Mouse (Mus musculus) midbrain, embryonic 14.5 days (tissue): ENCODE measurements around the gene Bcl7c. TPM values are rescaled to one million over a fixed set of nuclear protein-coding genes. Genes with fewer than 3 reads are reported as not detected.

Experiments
- ATAC-seq: fragments of 200-750 bp; cut with Nextera tagmentation; 2 replicates; pipeline ENCODE4 v1.8.0; 2017; ENCODE audit warnings: moderate number of reproducible peaks, moderate library complexity; ENCODE audit not compliant: low FRiP score, low TSS enrichment
- DNase-seq: peaks from one replicate; pipeline ENCODE4 v3.0.0-alpha.2; 2015
- H3K27ac ChIP-seq: fragments of 300-500 bp; sonication (generic); replicated peaks from 2 replicates; pipeline ENCODE4 v1.5.1; 2014; ENCODE audit warnings: mild to moderate bottlenecking, low read depth, low read length, moderate library complexity
- H3K27me3 ChIP-seq: fragments of 300-500 bp; sonication (generic); 2 replicates; pipeline ENCODE4 v1.6.1; 2014; ENCODE audit warnings: low read length, control low read depth, mixed read lengths; ENCODE audit not compliant: control insufficient read depth, insufficient read depth
- H3K36me3 ChIP-seq: fragments of 300-500 bp; sonication (generic); 2 replicates; pipeline ENCODE4 v1.6.1; 2014; ENCODE audit warnings: low read length, control low read depth; ENCODE audit not compliant: control insufficient read depth, insufficient read depth
- H3K4me1 ChIP-seq: fragments of 300-500 bp; sonication (generic); 2 replicates; pipeline ENCODE4 v1.6.1; 2014; ENCODE audit warnings: mild to moderate bottlenecking, antibody characterized with exemption, low read length, control low read depth; ENCODE audit not compliant: control insufficient read depth, insufficient read depth
- H3K4me2 ChIP-seq: fragments of 300-500 bp; sonication (generic); 2 replicates; pipeline ENCODE4 v1.6.1; 2014; ENCODE audit warnings: mild to moderate bottlenecking, low read length, moderate library complexity
- H3K4me3 ChIP-seq: fragments of 300-500 bp; sonication (generic); replicated peaks from 2 replicates; pipeline ENCODE4 v1.5.1; 2014; ENCODE audit warnings: low read depth, low read length
- H3K9ac ChIP-seq: fragments of 300-500 bp; sonication (generic); replicated peaks from 2 replicates; pipeline ENCODE4 v1.6.1; 2014; ENCODE audit warnings: mild to moderate bottlenecking, low read length, moderate library complexity
- H3K9me3 ChIP-seq: fragments of 300-500 bp; sonication (generic); 2 replicates; pipeline ENCODE4 v1.6.1; 2016; ENCODE audit warnings: low read length, control low read depth, mixed read lengths; ENCODE audit not compliant: control insufficient read depth
- WGBS: fragments of 180-500 bp; shearing (Covaris S2); extraction: QIAGEN DNeasy Blood & Tissue Kit; methylation state at CpG from one replicate; pipeline ENCODE4 v1.1.7; 2014; 5-methylcytosine and 5-hydroxymethylcytosine counted together
- polyA plus RNA-seq: library from polyadenylated mRNA; unstranded; fragments of >200 nt; fragmentation: Nextera tagmentation; extraction: Ambion mirVana; gene quantifications from 2 replicates; pipeline ENCODE4 v1.2.1, GENCODE M21; 2014

The Bcl7c gene
- polyA plus RNA-seq, 1 experiment from 2014 or later, result 54.0 TPM

- peaks cover 19% of the 10 kb centered on the region for H3K36me3 ChIP-seq
- DNase-seq (no peak), ATAC-seq (no peak)
- 81% methylated on average over 5 of the region's 5 CpGs for WGBS
- no peaks in the 10 kb centered on the region for H3K27me3 ChIP-seq
- peak overlapping the region; percentile 69 for H3K4me2 ChIP-seq
- H3K9me3 ChIP-seq, result no peaks in the 10 kb centered on the region
- peaks cover 18% of the 10 kb centered on the region for H3K4me1 ChIP-seq
- H3K9ac ChIP-seq, result no peak overlapping the region; the same call in 1 of the 2 replicates
- peak overlapping the region; percentile 78 for H3K4me3 ChIP-seq
- H3K27ac ChIP-seq, result peak overlapping the region; percentile 95; the same call in 1 of the 2 replicates
Observed at GRCm38 (mm10) chr7:127709261-127709979, 687 bp upstream of the Bcl7c start.

- DNase-seq (no peak), ATAC-seq (no peak)
- peaks cover 18% of the 10 kb centered on the region for H3K4me1 ChIP-seq
- no peaks in the 10 kb centered on the region for H3K9me3 ChIP-seq
- peak overlapping the region; percentile 90 for H3K9ac ChIP-seq
- H3K4me2 ChIP-seq, result peak overlapping the region; percentile 69
- WGBS, result under 1% methylated on average over 5 of the region's 5 CpGs
- peak overlapping the region; percentile 78 for H3K4me3 ChIP-seq
- H3K36me3 ChIP-seq, result peaks cover 33% of the 10 kb centered on the region
- H3K27me3 ChIP-seq, result no peaks in the 10 kb centered on the region
- H3K27ac ChIP-seq, result peak overlapping the region; percentile 95
Observed at GRCm38 (mm10) chr7:127707957-127708206, 851 bp downstream of the Bcl7c start.

GRCm38 (mm10) chr7:127707045-127707956, 1.4 kb downstream of the Bcl7c start:
- Histone ChIP-seq H3K4me1 (peaks cover 18% of the 10 kb centered on the region), H3K9me3 (no peaks in the 10 kb centered on the region), H3K4me3 (peak overlapping the region; percentile 78), H3K27ac (peak overlapping the region; percentile 95), H3K9ac (peak overlapping the region; percentile 90), H3K4me2 (peak overlapping the region; percentile 69), H3K36me3 (peaks cover 37% of the 10 kb centered on the region), H3K27me3 (no peaks in the 10 kb centered on the region)
- WGBS, result 25% methylated on average over 22 of the region's 22 CpGs
- ATAC-seq (no peak), DNase-seq (peak; percentile 40)

- 77% methylated on average over 4 of the region's 4 CpGs for WGBS
Observed at GRCm38 (mm10) chr7:127705706-127706105, 3.0 kb downstream of the Bcl7c start.

GRCm38 (mm10) chr7:127704598-127704997, 4.1 kb downstream of the Bcl7c start:
- H3K9me3 ChIP-seq, result no peaks in the 10 kb centered on the region
- H3K4me1 ChIP-seq, result peaks cover 18% of the 10 kb centered on the region
- no peaks in the 10 kb centered on the region for H3K27me3 ChIP-seq
- no peak for ATAC-seq
- no peak overlapping the region for H3K4me2 ChIP-seq
- DNase-seq, result no peak
- peaks cover 48% of the 10 kb centered on the region for H3K36me3 ChIP-seq
- WGBS, result 82% methylated on average over 6 of the region's 6 CpGs
- H3K27ac ChIP-seq, result no peak overlapping the region
- no peak overlapping the region for H3K9ac ChIP-seq
- no peak overlapping the region for H3K4me3 ChIP-seq

More at GRCm38 (mm10) chr7:127705706-127706105, 3.0 kb downstream of the Bcl7c start:
- Histone ChIP-seq H3K4me2 (no peak overlapping the region), H3K36me3 (peaks cover 37% of the 10 kb centered on the region), H3K4me3 (no peak overlapping the region), H3K9me3 (no peaks in the 10 kb centered on the region), H3K4me1 (peaks cover 18% of the 10 kb centered on the region), H3K27ac (no peak overlapping the region), H3K9ac (no peak overlapping the region), H3K27me3 (no peaks in the 10 kb centered on the region)
- DNase-seq (no peak), ATAC-seq (no peak)

GRCm38 (mm10) chr7:127703561-127704178, 5.1 kb downstream of the Bcl7c start:
- H3K4me2 ChIP-seq, result no peak overlapping the region
- H3K27me3 ChIP-seq, result no peaks in the 10 kb centered on the region
- H3K36me3 ChIP-seq, result peaks cover 53% of the 10 kb centered on the region
- H3K4me1 ChIP-seq, result peaks cover 12% of the 10 kb centered on the region
- H3K9me3 ChIP-seq, result no peaks in the 10 kb centered on the region
- WGBS, result 96% methylated on average over 8 of the region's 8 CpGs
- no peak for DNase-seq
- H3K4me3 ChIP-seq, result no peak overlapping the region
- no peak overlapping the region for H3K27ac ChIP-seq
- ATAC-seq, result no peak
- no peak overlapping the region for H3K9ac ChIP-seq

- H3K9me3 ChIP-seq, result no peaks in the 10 kb centered on the region
- ATAC-seq, result no peak
- DNase-seq, result no peak
- H3K4me2 ChIP-seq, result no peak overlapping the region
- H3K9ac ChIP-seq, result no peak overlapping the region
- 93% methylated on average over 3 of the region's 3 CpGs for WGBS
- no peaks in the 10 kb centered on the region for H3K4me1 ChIP-seq
- no peak overlapping the region for H3K27ac ChIP-seq
- no peaks in the 10 kb centered on the region for H3K27me3 ChIP-seq
- no peak overlapping the region for H3K4me3 ChIP-seq
- peaks cover 53% of the 10 kb centered on the region for H3K36me3 ChIP-seq
Observed at GRCm38 (mm10) chr7:127700712-127701331, 7.9 kb downstream of the Bcl7c start.

- Histone ChIP-seq H3K4me1 (no peaks in the 10 kb centered on the region), H3K27ac (no peak overlapping the region), H3K4me3 (no peak overlapping the region), H3K36me3 (peaks cover 38% of the 10 kb centered on the region), H3K9me3 (no peaks in the 10 kb centered on the region), H3K4me2 (no peak overlapping the region), H3K27me3 (no peaks in the 10 kb centered on the region), H3K9ac (no peak overlapping the region)
- no peak for DNase-seq
- ATAC-seq, result no peak
- 85% methylated on average over 6 of the region's 6 CpGs for WGBS
Observed at GRCm38 (mm10) chr7:127698986-127699385, 9.7 kb downstream of the Bcl7c start.
